Mouse (Mus musculus) spleen, postnatal 0 days (tissue): Measurements from ENCODE around the gene Plcxd1. TPM values are rescaled to one million over a fixed set of nuclear protein-coding genes. Genes with fewer than 3 reads are reported as not detected.

Source experiments
- polyA plus RNA-seq: library from polyadenylated mRNA; unstranded; fragments of >200 nt; fragmentation: Nextera tagmentation; extraction: Ambion mirVana; gene quantifications from 2 replicates; pipeline ENCODE4 v1.2.1, GENCODE M21; 2015

Plcxd1 gene
- 0.36 and 0.49 TPM in 2 replicates for polyA plus RNA-seq

GRCm38 (mm10) chr5:110099656-110100580, at the start of gene Plcxd1:
Plcxd1 (plus strand) TSS chr5:110099969.

GRCm38 (mm10) chr5:110072413-110072812, 27.4 kb upstream of the Plcxd1 start, which contains the start of gene Gm17655:
Gm17655 (minus strand) TSS chr5:110072513.

GRCm38 (mm10) chr5:110094030-110094846, 5.5 kb upstream of the Plcxd1 start, which contains the start of gene Gm35315:
Gm35315 (minus strand) TSS chr5:110094420.

GRCm38 (mm10) chr5:110107581-110108304, 8.0 kb downstream of the Plcxd1 start, which contains the start of gene Gtpbp6:
Gtpbp6 (minus strand) TSS chr5:110108197.

GRCm38 (mm10) chr5:110109991-110110441, 10.2 kb downstream of the Plcxd1 start, which contains the start of gene Zfp605:
Zfp605 (plus strand) TSS chr5:110110092.

GRCm38 (mm10) chr5:110135293-110136086, 35.7 kb downstream of the Plcxd1 start, which contains the start of gene Chfr:
Chfr (plus strand) TSS chr5:110135842.

Other genes starting within 250 kb of the Plcxd1 start
- 0.42 and 0.61 TPM in 2 replicates for gene Gm15446, start 176.6 kb upstream of the Plcxd1 start, polyA plus RNA-seq
- 15.3 and 16.2 TPM in 2 replicates for gene Zfp932, start 103.4 kb upstream of the Plcxd1 start, polyA plus RNA-seq
- gene Gm17655, start 27.5 kb upstream of the Plcxd1 start, polyA plus RNA-seq: 1.6 and 1.8 TPM in 2 replicates
- gene Gm35315, start 5.5 kb upstream of the Plcxd1 start, polyA plus RNA-seq: 0.41 and 0.61 TPM in 2 replicates
- 13.4 and 17.1 TPM in 2 replicates for gene Gtpbp6, start 8.2 kb downstream of the Plcxd1 start, polyA plus RNA-seq
- 2.4 and 3.0 TPM in 2 replicates for gene Zfp605, start 10.1 kb downstream of the Plcxd1 start, polyA plus RNA-seq
- gene Chfr, start 35.9 kb downstream of the Plcxd1 start, polyA plus RNA-seq: 26.3 and 26.4 TPM in 2 replicates
- 7.4 TPM in 2 replicates for gene Golga3, start 76.7 kb downstream of the Plcxd1 start, polyA plus RNA-seq
- 16.2 and 18.0 TPM in 2 replicates for gene Ankle2, start 131.0 kb downstream of the Plcxd1 start, polyA plus RNA-seq
- gene Pgam5, start 169.9 kb downstream of the Plcxd1 start, polyA plus RNA-seq: 33.9 and 34.5 TPM in 2 replicates
- 12.9 and 13.6 TPM in 2 replicates for gene Pxmp2, start 186.2 kb downstream of the Plcxd1 start, polyA plus RNA-seq
- gene Pole, start 186.3 kb downstream of the Plcxd1 start, polyA plus RNA-seq: 18.9 and 20.6 TPM in 2 replicates
- gene P2rx2, start 243.2 kb downstream of the Plcxd1 start, polyA plus RNA-seq: 0.22 and 0.34 TPM in 2 replicates
- gene Lrcol1, start 244.8 kb downstream of the Plcxd1 start, polyA plus RNA-seq: not detected in 2 replicates